Mouse (Mus musculus): ENCODE measurements around the gene Pars2. TPM values are rescaled to one million over a fixed set of nuclear protein-coding genes. Genes with fewer than 3 reads are reported as not detected.
A peak's percentile ranks its signal among the peaks of the same experiment; 100 is the strongest.

Pars2 gene
- polyA plus RNA-seq, 1 experiment from 2014 or later, result 11.7 TPM

GRCm38 (mm10) chr4:106678442-106679118 is 27.7 kb downstream of the Pars2 start, which contains the start of gene Ttc4:
Ttc4 (minus strand) TSS chr4:106678944.
- peaks cover 11% of the 10 kb centered on the region for H3K36me3 ChIP-seq (ENCODE audit: control insufficient read depth, insufficient read depth, low read length)
- ATAC-seq (replicated peaks; ENCODE audit: low FRiP score), result peak; percentile 99
- peak within 1 kb of the TSS; percentile 84 for H3K4me3 ChIP-seq (ENCODE audit: low read depth, low read length)
- H3K4me2 ChIP-seq, result peak within 1 kb of the TSS; percentile 80
- H3K9me3 ChIP-seq (ENCODE audit: control insufficient read depth, low read length), result no peaks in the 10 kb centered on the region
- WGBS, result under 1% methylated on average over 43 of the region's 43 CpGs
- no peaks in the 10 kb centered on the region for H3K27me3 ChIP-seq (replicated peaks; ENCODE audit: control insufficient read depth, insufficient read depth, low read length)
- peaks cover 19% of the 10 kb centered on the region for H3K4me1 ChIP-seq (replicated peaks; ENCODE audit: control insufficient read depth, insufficient read depth, low read length)
- peak; percentile 96 for DNase-seq (ENCODE audit: low spot score)
- H3K27ac ChIP-seq (ENCODE audit: low read depth, low read length), result peak within 1 kb of the TSS; percentile 72; the same call in 1 of the 2 replicates
- peak within 1 kb of the TSS; percentile 82 for H3K9ac ChIP-seq (ENCODE audit: low read depth, low read length)

- ATAC-seq (replicated peaks; ENCODE audit: low FRiP score) (peak; percentile 30), DNase-seq (ENCODE audit: low spot score) (no peak)
- peaks cover 19% of the 10 kb centered on the region for H3K4me1 ChIP-seq (replicated peaks; ENCODE audit: control insufficient read depth, insufficient read depth, low read length)
- H3K4me2 ChIP-seq, result peak overlapping the region; percentile 41
- H3K9me3 ChIP-seq (ENCODE audit: control insufficient read depth, low read length), result no peaks in the 10 kb centered on the region
- WGBS, result 39% methylated on average over 3 of the region's 3 CpGs
- no peak overlapping the region for H3K27ac ChIP-seq (ENCODE audit: low read depth, low read length)
- H3K36me3 ChIP-seq (ENCODE audit: control insufficient read depth, insufficient read depth, low read length), result peaks cover 9% of the 10 kb centered on the region
- peak overlapping the region; percentile 84 for H3K4me3 ChIP-seq (ENCODE audit: low read depth, low read length)
- no peaks in the 10 kb centered on the region for H3K27me3 ChIP-seq (replicated peaks; ENCODE audit: control insufficient read depth, insufficient read depth, low read length)
- 0 out of 2 replicates have a peak overlapping the region, but pooled peaks have one; percentile 12 for H3K9ac ChIP-seq (ENCODE audit: low read depth, low read length)
Observed at GRCm38 (mm10) chr4:106679152-106679551, 28.3 kb downstream of the Pars2 start.

- Histone ChIP-seq H3K4me1 (replicated peaks; ENCODE audit: control insufficient read depth, insufficient read depth, low read length) (peaks cover 19% of the 10 kb centered on the region), H3K4me3 (ENCODE audit: low read depth, low read length) (no peak overlapping the region), H3K27ac (ENCODE audit: low read depth, low read length) (no peak overlapping the region), H3K9ac (ENCODE audit: low read depth, low read length) (no peak overlapping the region), H3K27me3 (replicated peaks; ENCODE audit: control insufficient read depth, insufficient read depth, low read length) (no peaks in the 10 kb centered on the region), H3K9me3 (ENCODE audit: control insufficient read depth, low read length) (no peaks in the 10 kb centered on the region), H3K4me2 (no peak overlapping the region), H3K36me3 (ENCODE audit: control insufficient read depth, insufficient read depth, low read length) (peaks cover 4% of the 10 kb centered on the region)
- ATAC-seq (replicated peaks; ENCODE audit: low FRiP score) (no peak), DNase-seq (ENCODE audit: low spot score) (no peak)
- 37% methylated on average over 2 of the region's 2 CpGs for WGBS
Observed at GRCm38 (mm10) chr4:106680955-106681354, 30.1 kb downstream of the Pars2 start.

GRCm38 (mm10) chr4:106688636-106689296 is 37.9 kb downstream of the Pars2 start:
- H3K4me3 ChIP-seq (ENCODE audit: low read depth, low read length), result no peak overlapping the region
- peak; percentile 60 for ATAC-seq (replicated peaks; ENCODE audit: low FRiP score)
- H3K36me3 ChIP-seq (ENCODE audit: control insufficient read depth, insufficient read depth, low read length), result no peaks in the 10 kb centered on the region
- no peak for DNase-seq (ENCODE audit: low spot score)
- no peak overlapping the region for H3K4me2 ChIP-seq
- no peaks in the 10 kb centered on the region for H3K27me3 ChIP-seq (replicated peaks; ENCODE audit: control insufficient read depth, insufficient read depth, low read length)
- H3K27ac ChIP-seq (ENCODE audit: low read depth, low read length), result no peak overlapping the region
- H3K9ac ChIP-seq (ENCODE audit: low read depth, low read length), result no peak overlapping the region
- no peaks in the 10 kb centered on the region for H3K9me3 ChIP-seq (ENCODE audit: control insufficient read depth, low read length)
- peaks cover 11% of the 10 kb centered on the region for H3K4me1 ChIP-seq (replicated peaks; ENCODE audit: control insufficient read depth, insufficient read depth, low read length)
- 22% methylated on average over 3 of the region's 3 CpGs for WGBS

GRCm38 (mm10) chr4:106693841-106694430 is 43.1 kb downstream of the Pars2 start:
- Histone ChIP-seq H3K4me2 (no peak overlapping the region), H3K9me3 (ENCODE audit: control insufficient read depth, low read length) (no peaks in the 10 kb centered on the region), H3K9ac (ENCODE audit: low read depth, low read length) (no peak overlapping the region), H3K27ac (ENCODE audit: low read depth, low read length) (no peak overlapping the region), H3K27me3 (replicated peaks; ENCODE audit: control insufficient read depth, insufficient read depth, low read length) (peaks cover 2% of the 10 kb centered on the region; the same call in 1 of the 2 replicates), H3K4me1 (replicated peaks; ENCODE audit: control insufficient read depth, insufficient read depth, low read length) (peaks cover 3% of the 10 kb centered on the region), H3K36me3 (ENCODE audit: control insufficient read depth, insufficient read depth, low read length) (no peaks in the 10 kb centered on the region), H3K4me3 (ENCODE audit: low read depth, low read length) (no peak overlapping the region)
- DNase-seq (ENCODE audit: low spot score), result no peak
- ATAC-seq (replicated peaks; ENCODE audit: low FRiP score), result no peak
- WGBS, result 79% methylated on average over 15 of the region's 15 CpGs

GRCm38 (mm10) chr4:106699989-106700388 is 49.1 kb downstream of the Pars2 start:
- 20% methylated on average over 9 of the region's 9 CpGs for WGBS
- no peaks in the 10 kb centered on the region for H3K36me3 ChIP-seq (ENCODE audit: control insufficient read depth, insufficient read depth, low read length)

GRCm38 (mm10) chr4:106700798-106701197 is 49.9 kb downstream of the Pars2 start:
- Histone ChIP-seq H3K9me3 (ENCODE audit: control insufficient read depth, low read length) (no peaks in the 10 kb centered on the region), H3K27me3 (replicated peaks; ENCODE audit: control insufficient read depth, insufficient read depth, low read length) (peaks cover 5% of the 10 kb centered on the region; the same call in 1 of the 2 replicates), H3K9ac (ENCODE audit: low read depth, low read length) (no peak overlapping the region), H3K4me2 (no peak overlapping the region), H3K36me3 (ENCODE audit: control insufficient read depth, insufficient read depth, low read length) (no peaks in the 10 kb centered on the region), H3K4me3 (ENCODE audit: low read depth, low read length) (no peak overlapping the region), H3K27ac (ENCODE audit: low read depth, low read length) (no peak overlapping the region), H3K4me1 (replicated peaks; ENCODE audit: control insufficient read depth, insufficient read depth, low read length) (no peaks in the 10 kb centered on the region)
- ATAC-seq (replicated peaks; ENCODE audit: low FRiP score), result no peak
- 45% methylated on average over 4 of the region's 4 CpGs for WGBS
- no peak for DNase-seq (ENCODE audit: low spot score)

More at GRCm38 (mm10) chr4:106699989-106700388, 49.1 kb downstream of the Pars2 start:
- no peak overlapping the region for H3K4me3 ChIP-seq (ENCODE audit: low read depth, low read length)
- no peaks in the 10 kb centered on the region for H3K9me3 ChIP-seq (ENCODE audit: control insufficient read depth, low read length)
- peaks cover 7% of the 10 kb centered on the region for H3K27me3 ChIP-seq (replicated peaks; ENCODE audit: control insufficient read depth, insufficient read depth, low read length)
- ATAC-seq (replicated peaks; ENCODE audit: low FRiP score) (no peak), DNase-seq (ENCODE audit: low spot score) (no peak)
- H3K9ac ChIP-seq (ENCODE audit: low read depth, low read length), result no peak overlapping the region
- H3K4me2 ChIP-seq, result no peak overlapping the region
- no peak overlapping the region for H3K27ac ChIP-seq (ENCODE audit: low read depth, low read length)
- H3K4me1 ChIP-seq (replicated peaks; ENCODE audit: control insufficient read depth, insufficient read depth, low read length), result no peaks in the 10 kb centered on the region

- no peak overlapping the region for H3K4me2 ChIP-seq
- no peak overlapping the region for H3K27ac ChIP-seq (ENCODE audit: low read depth, low read length)
- H3K36me3 ChIP-seq (ENCODE audit: control insufficient read depth, insufficient read depth, low read length), result no peaks in the 10 kb centered on the region
- H3K4me3 ChIP-seq (ENCODE audit: low read depth, low read length), result no peak overlapping the region
- H3K4me1 ChIP-seq (replicated peaks; ENCODE audit: control insufficient read depth, insufficient read depth, low read length), result no peaks in the 10 kb centered on the region
- DNase-seq (ENCODE audit: low spot score) (no peak), ATAC-seq (replicated peaks; ENCODE audit: low FRiP score) (no peak)
- peaks cover 5% of the 10 kb centered on the region; the same call in 1 of the 2 replicates for H3K27me3 ChIP-seq (replicated peaks; ENCODE audit: control insufficient read depth, insufficient read depth, low read length)
- no peaks in the 10 kb centered on the region for H3K9me3 ChIP-seq (ENCODE audit: control insufficient read depth, low read length)
- 78% methylated on average over 10 of the region's 10 CpGs for WGBS
- no peak overlapping the region for H3K9ac ChIP-seq (ENCODE audit: low read depth, low read length)
Observed at GRCm38 (mm10) chr4:106703956-106704355, 53.1 kb downstream of the Pars2 start.
